23 mouse cellular contexts compared by ENCODE assay signal in genomic region chr7:127809846-127810245, GRCm38 (mm10). TPM values are rescaled to one million over a fixed set of nuclear protein-coding genes. Genes with fewer than 3 reads are reported as not detected.
"Had no signal": no experiment of that assay in that cellular context is flagged by ENCODE, and none has a peak within 500 bp of the region (broad histone marks: within the 10 kb centered on the region; RNA-seq: fewer than 3 reads in every experiment).

No protein-coding gene starts in this region.

- DNase-seq: lung, adult 2 months; lung, postnatal 10 days; lung, postnatal 4 days; retina, postnatal 1 day; right cerebral cortex, adult 18-20 months; right cerebral cortex, postnatal 25 days; right cerebral cortex, postnatal 4 days; spleen, adult 18-20 months; thymus, adult 2 months; thymus, postnatal 25 days; thymus, postnatal 4 days had no signal

- H3K27me3 ChIP-seq: lung, embryonic 15.5 days; midbrain, embryonic 13.5 days; midbrain, embryonic 15.5 days; neural tube, embryonic 13.5 days; neural tube, embryonic 15.5 days had no signal

- H3K4me3 ChIP-seq: lung, embryonic 15.5 days; midbrain, embryonic 10.5 days; midbrain, embryonic 13.5 days; midbrain, embryonic 15.5 days; myocyte; neural tube, embryonic 13.5 days; neural tube, embryonic 15.5 days had no signal

- H3K36me3 ChIP-seq: lung, embryonic 15.5 days had no signal

- H3K4me2 ChIP-seq: lung, embryonic 15.5 days; midbrain, embryonic 13.5 days; midbrain, embryonic 15.5 days; neural tube, embryonic 13.5 days; neural tube, embryonic 15.5 days had no signal

- H3K27ac ChIP-seq: lung, embryonic 15.5 days; midbrain, embryonic 10.5 days; midbrain, embryonic 13.5 days; midbrain, embryonic 15.5 days; neural tube, embryonic 13.5 days; neural tube, embryonic 15.5 days had no signal

- H3K4me1 ChIP-seq: midbrain, embryonic 10.5 days; midbrain, embryonic 13.5 days; midbrain, embryonic 15.5 days; neural tube, embryonic 13.5 days; neural tube, embryonic 15.5 days had no signal

- ATAC-seq: midbrain, embryonic 13.5 days; midbrain, embryonic 15.5 days had no signal

- H3K9ac ChIP-seq: lung, embryonic 15.5 days; midbrain, embryonic 13.5 days; midbrain, embryonic 15.5 days; neural tube, embryonic 13.5 days; neural tube, embryonic 15.5 days had no signal

- H3K9me3 ChIP-seq: lung, embryonic 15.5 days; midbrain, embryonic 10.5 days; midbrain, embryonic 13.5 days; midbrain, embryonic 15.5 days; neural tube, embryonic 13.5 days; neural tube, embryonic 15.5 days had no signal

RNA-seq across cellular contexts. Expression of gene Gm49388, which starts 24.4 kb away (rescaled TPM):
- polyA plus RNA-seq: liver, embryonic 16.5 days; lung, adult 2 months; lung, embryonic 15.5 days; midbrain, embryonic 13.5 days; midbrain, embryonic 15.5 days; neural tube, embryonic 11.5 days; neural tube, embryonic 13.5 days; neural tube, embryonic 15.5 days; small intestine, adult 2 months; stomach, embryonic 14.5 days; stomach, embryonic 16.5 days; thymus, adult 2 months had no signal
